Mouse (Mus musculus): Measurements from ENCODE around the gene Gm21488.
"Not testable (repeated sequence)": the region's sequence is repeated elsewhere in the genome, so short reads cannot be mapped to it uniquely, and the experiment has no call there.

Gm21488 gene

DNA sequence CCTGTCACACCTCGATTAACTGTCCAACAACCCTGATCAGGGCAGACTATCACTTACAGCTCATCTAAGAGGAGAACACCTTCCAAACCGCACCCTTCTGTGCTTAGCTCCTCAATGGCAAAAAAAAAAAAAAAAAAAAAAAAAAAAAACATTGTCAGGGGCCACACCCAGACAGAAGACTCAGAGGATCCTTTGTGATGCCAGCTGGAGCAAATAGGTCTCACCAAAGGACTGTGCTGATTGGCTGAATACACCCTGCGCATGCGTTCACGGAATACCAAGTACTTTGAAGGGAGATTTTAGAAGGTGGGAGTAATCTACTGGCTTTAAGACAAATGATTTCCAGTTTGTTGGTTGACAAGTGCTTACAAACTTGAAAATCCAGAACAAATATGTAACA, at the start of gene Gm21488:
Gene Gm21488 (minus strand): TSS at position 101 of the 400 bp plus-strand sequence.
- not testable (repeated sequence) for DNase-seq
